ENCODE assay signal across 28 mouse cellular contexts in the genomic region with DNA sequence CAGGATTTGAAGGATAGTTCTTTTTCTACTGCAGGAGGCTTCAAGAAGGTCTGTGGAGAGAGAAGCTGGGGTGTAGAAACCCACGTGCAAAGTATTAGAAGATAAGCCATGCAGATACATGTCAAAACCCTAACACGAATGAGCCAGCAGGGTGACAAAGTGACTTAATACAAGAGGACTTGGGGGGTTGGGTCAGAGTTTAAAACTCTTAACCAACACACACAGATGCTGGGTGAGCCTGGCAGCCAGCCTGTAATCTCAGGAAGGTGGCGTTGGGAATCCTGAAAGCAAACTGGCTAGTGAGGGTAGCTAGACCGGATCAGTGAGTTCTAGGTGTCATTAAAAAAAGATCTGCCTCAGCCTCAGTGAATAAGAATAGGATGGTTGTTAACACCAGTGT. TPM values are rescaled to one million over a fixed set of nuclear protein-coding genes. Genes with fewer than 3 reads are reported as not detected.
A peak's percentile ranks its signal among the peaks of the same experiment; 100 is the strongest.
DNase-seq lines count a peak whose midpoint lies in the region; ATAC-seq and TF ChIP-seq lines count a peak whose summit lies in the region.
"Had no signal": no experiment of that assay in that cellular context is flagged by ENCODE, and none has a peak within 500 bp of the region (broad histone marks: within the 10 kb centered on the region; RNA-seq: fewer than 3 reads in every experiment).

No protein-coding gene starts in this region.

- H3K36me3 ChIP-seq in embryonic facial prominence, embryonic 14.5 days (ENCODE audit: control insufficient read depth, insufficient read depth, low read length): no peaks in the 10 kb centered on the region
- no peaks in the 10 kb centered on the region for H3K36me3 ChIP-seq in embryonic facial prominence, embryonic 10.5 days (replicated peaks)
- no peaks in the 10 kb centered on the region for H3K36me3 ChIP-seq in intestine, embryonic 16.5 days (ENCODE audit: control insufficient read depth, insufficient read depth, low read length)
- H3K36me3 ChIP-seq: embryonic facial prominence, embryonic 13.5 days; forebrain, embryonic 10.5 days; forebrain, embryonic 12.5 days; G1E had no signal

- H3K4me1 ChIP-seq in embryonic facial prominence, embryonic 14.5 days (ENCODE audit: control insufficient read depth, insufficient read depth, low read length): no peaks in the 10 kb centered on the region
- peaks cover 18% of the 10 kb centered on the region for H3K4me1 ChIP-seq in embryonic facial prominence, embryonic 10.5 days
- no peaks in the 10 kb centered on the region for H3K4me1 ChIP-seq in lung, adult 2 months (ENCODE audit: control insufficient read depth, insufficient read depth, low read length)
- H3K4me1 ChIP-seq in intestine, embryonic 16.5 days (ENCODE audit: control insufficient read depth, insufficient read depth, low read length): no peaks in the 10 kb centered on the region

- 65% methylated on average over 4 of the region's 4 CpGs for WGBS in embryonic facial prominence, embryonic 14.5 days
- WGBS in embryonic facial prominence, embryonic 10.5 days: 72% methylated on average over 4 of the region's 4 CpGs
- 50% methylated on average over 4 of the region's 4 CpGs for WGBS in lung, adult 2 months
- WGBS in intestine, embryonic 16.5 days: 67% methylated on average over 4 of the region's 4 CpGs

- TF ChIP-seq CTCF in lung, adult 2 months (IDR thresholded peaks at IDR 0.05; ENCODE audit: insufficient read depth, low read length): no peak

- H3K4me2 ChIP-seq in embryonic facial prominence, embryonic 14.5 days (ENCODE audit: low read depth, low read length): no peak overlapping the region
- H3K4me2 ChIP-seq in intestine, embryonic 16.5 days (ENCODE audit: low read depth, low read length): no peak overlapping the region
- H3K4me2 ChIP-seq: embryonic facial prominence, embryonic 13.5 days; forebrain, embryonic 12.5 days had no signal

- TF ChIP-seq POLR2A in lung, adult 2 months (IDR thresholded peaks at IDR 0.05; ENCODE audit: borderline replicate concordance, extremely low read depth, low read depth, low read length): no peak

- H3K27ac ChIP-seq in embryonic facial prominence, embryonic 14.5 days (replicated peaks; ENCODE audit: low read depth, low read length): no peak overlapping the region
- no peak overlapping the region for H3K27ac ChIP-seq in embryonic facial prominence, embryonic 10.5 days (replicated peaks)
- H3K27ac ChIP-seq in intestine, embryonic 16.5 days (ENCODE audit: low read length): no peak overlapping the region
- H3K27ac ChIP-seq: embryonic facial prominence, embryonic 13.5 days; forebrain, embryonic 10.5 days; forebrain, embryonic 12.5 days had no signal

- DNase-seq in embryonic facial prominence, embryonic 14.5 days (ENCODE audit: low spot score): peak; percentile 19
- DNase-seq in embryonic facial prominence, embryonic 10.5 days (ENCODE audit: low spot score): no peak
- peak; percentile 29 to 41 for DNase-seq in lung, adult 18-20 months
- no peak for DNase-seq in lung, adult 2 months
- peak; percentile 8 for DNase-seq in lung, postnatal 25 days (ENCODE audit: low spot score)
- DNase-seq in lung, postnatal 4 days: no peak
- DNase-seq in fat pad, adult 2 months (ENCODE audit: extremely low read depth, low read depth, low spot score): peak; percentile 76
- DNase-seq: adrenal gland, adult 8-10 months; adrenal gland, postnatal 14 days; adrenal gland, postnatal 36 days; B cell, adult 2 months; cerebellum, adult 11-12 months; cerebellum, adult 2 months; cerebellum, adult 9-10 months; cerebellum, postnatal 10 days; cerebellum, postnatal 25 days had no signal

- no peaks in the 10 kb centered on the region for H3K9me3 ChIP-seq in embryonic facial prominence, embryonic 14.5 days (ENCODE audit: control insufficient read depth, low read length)
- no peaks in the 10 kb centered on the region for H3K9me3 ChIP-seq in embryonic facial prominence, embryonic 10.5 days
- H3K9me3 ChIP-seq in intestine, embryonic 16.5 days (ENCODE audit: control insufficient read depth, low read length): no peaks in the 10 kb centered on the region
- H3K9me3 ChIP-seq: embryonic facial prominence, embryonic 13.5 days; forebrain, embryonic 10.5 days; forebrain, embryonic 12.5 days; G1E had no signal

- H3K27me3 ChIP-seq in embryonic facial prominence, embryonic 14.5 days (replicated peaks; ENCODE audit: control insufficient read depth, insufficient read depth, low read length): peaks cover 25% of the 10 kb centered on the region
- H3K27me3 ChIP-seq in embryonic facial prominence, embryonic 10.5 days (replicated peaks; ENCODE audit: low read depth, poor library complexity, severe bottlenecking): peaks cover 54% of the 10 kb centered on the region
- peaks cover 5% of the 10 kb centered on the region for H3K27me3 ChIP-seq in intestine, embryonic 16.5 days (replicated peaks; ENCODE audit: control insufficient read depth, insufficient read depth, low read length)
- H3K27me3 ChIP-seq: Patski had no signal

- ATAC-seq in embryonic facial prominence, embryonic 14.5 days (ENCODE audit: low read depth): no peak
- ATAC-seq in intestine, embryonic 16.5 days: no peak
- ATAC-seq: activated CD4-positive, CD25-positive, alpha-beta regulatory T cell, adult 4 months; CD4-positive, CD25-positive, alpha-beta regulatory T cell, adult 4 months; forebrain, embryonic 14.5 days; forebrain, embryonic 16.5 days; Patski had no signal

- no peak overlapping the region for H3K9ac ChIP-seq in embryonic facial prominence, embryonic 14.5 days (ENCODE audit: low read depth, low read length)
- no peak overlapping the region for H3K9ac ChIP-seq in intestine, embryonic 16.5 days (ENCODE audit: low read depth, low read length)
- H3K9ac ChIP-seq: embryonic facial prominence, embryonic 13.5 days; forebrain, embryonic 12.5 days had no signal

- H3K4me3 ChIP-seq in embryonic facial prominence, embryonic 14.5 days (ENCODE audit: low read depth, low read length): no peak overlapping the region
- H3K4me3 ChIP-seq in embryonic facial prominence, embryonic 10.5 days: no peak overlapping the region
- H3K4me3 ChIP-seq in lung, adult 2 months (replicated peaks; ENCODE audit: extremely low read depth, low read depth, low read length): no peak overlapping the region
- no peak overlapping the region for H3K4me3 ChIP-seq in intestine, embryonic 16.5 days (ENCODE audit: low read length)
- H3K4me3 ChIP-seq: embryonic facial prominence, embryonic 13.5 days; forebrain, embryonic 10.5 days; forebrain, embryonic 12.5 days had no signal

RNA-seq across cellular contexts. Expression of gene Cpxm1, which starts 30.0 kb away (rescaled TPM):
- polyA plus RNA-seq in embryonic facial prominence, embryonic 14.5 days (2014; fragmentation: Nextera tagmentation; extraction: Ambion mirVana): 94.8 and 106 TPM in 2 replicates
- polyA plus RNA-seq in embryonic facial prominence, embryonic 10.5 days (2016; fragmentation: Nextera tagmentation; extraction: Ambion mirVana): 63.6 and 69.7 TPM in 2 replicates
- 17.6 and 20.5 TPM in 2 replicates for polyA plus RNA-seq in lung, adult 2 months (2012; rRNA removed)
- 32.1 and 36.6 TPM in 2 replicates for polyA plus RNA-seq in intestine, embryonic 16.5 days (2015; fragmentation: Nextera tagmentation; extraction: Ambion mirVana)
- polyA plus RNA-seq: G1E had no signal

RNA-seq across cellular contexts. Expression of gene Gm28372, which starts 37.7 kb away (rescaled TPM):
- polyA plus RNA-seq in embryonic facial prominence, embryonic 14.5 days (2014; fragmentation: Nextera tagmentation; extraction: Ambion mirVana): not detected in 2 replicates
- 0.08 TPM in 1 of 2 replicates, not detected in the other for polyA plus RNA-seq in embryonic facial prominence, embryonic 10.5 days (2016; fragmentation: Nextera tagmentation; extraction: Ambion mirVana)
- polyA plus RNA-seq in lung, adult 2 months (2012; rRNA removed): not detected in 2 replicates
- not detected in 2 replicates for polyA plus RNA-seq in intestine, embryonic 16.5 days (2015; fragmentation: Nextera tagmentation; extraction: Ambion mirVana)
- polyA plus RNA-seq: activated CD4-positive, CD25-positive, alpha-beta regulatory T cell, adult 4 months; CD4-positive, CD25-positive, alpha-beta regulatory T cell, adult 4 months; cerebellum, adult 2 months; cortical plate, adult 2 months; embryonic facial prominence, embryonic 11.5 days; embryonic facial prominence, embryonic 13.5 days; forebrain, embryonic 12.5 days; forebrain, embryonic 14.5 days; forebrain, embryonic 16.5 days; G1E had no signal

RNA-seq across cellular contexts. Expression of gene 1700020A23Rik, which starts 37.7 kb away (rescaled TPM):
- polyA plus RNA-seq in embryonic facial prominence, embryonic 14.5 days (2014; fragmentation: Nextera tagmentation; extraction: Ambion mirVana): not detected in 2 replicates
- polyA plus RNA-seq in embryonic facial prominence, embryonic 10.5 days (2016; fragmentation: Nextera tagmentation; extraction: Ambion mirVana): not detected in 2 replicates
- not detected in 2 replicates for polyA plus RNA-seq in lung, adult 2 months (2012; rRNA removed)
- 0.32 TPM in 1 of 2 replicates, not detected in the other for polyA plus RNA-seq in intestine, embryonic 16.5 days (2015; fragmentation: Nextera tagmentation; extraction: Ambion mirVana)
- polyA plus RNA-seq: activated CD4-positive, CD25-positive, alpha-beta regulatory T cell, adult 4 months; CD4-positive, CD25-positive, alpha-beta regulatory T cell, adult 4 months; cerebellum, adult 2 months; cortical plate, adult 2 months; embryonic facial prominence, embryonic 11.5 days; embryonic facial prominence, embryonic 13.5 days; forebrain, embryonic 12.5 days; forebrain, embryonic 14.5 days; G1E; Patski had no signal

RNA-seq across cellular contexts. Expression of gene Tmem239, which starts 38.9 kb away (rescaled TPM):
- not detected in 2 replicates for polyA plus RNA-seq in embryonic facial prominence, embryonic 14.5 days (2014; fragmentation: Nextera tagmentation; extraction: Ambion mirVana)
- not detected in 2 replicates for polyA plus RNA-seq in embryonic facial prominence, embryonic 10.5 days (2016; fragmentation: Nextera tagmentation; extraction: Ambion mirVana)
- not detected in 2 replicates for polyA plus RNA-seq in lung, adult 2 months (2012; rRNA removed)
- polyA plus RNA-seq in intestine, embryonic 16.5 days (2015; fragmentation: Nextera tagmentation; extraction: Ambion mirVana): not detected in 2 replicates
- polyA plus RNA-seq: activated CD4-positive, CD25-positive, alpha-beta regulatory T cell, adult 4 months; CD4-positive, CD25-positive, alpha-beta regulatory T cell, adult 4 months; cerebellum, adult 2 months; cortical plate, adult 2 months; embryonic facial prominence, embryonic 11.5 days; forebrain, embryonic 10.5 days; forebrain, embryonic 12.5 days; forebrain, embryonic 14.5 days; G1E; Patski had no signal

RNA-seq across cellular contexts. Expression of gene Vps16, which starts 56.8 kb away (rescaled TPM):
- 51.6 and 66.0 TPM in 2 replicates for polyA plus RNA-seq in embryonic facial prominence, embryonic 14.5 days (2014; fragmentation: Nextera tagmentation; extraction: Ambion mirVana)
- 112 and 122 TPM in 2 replicates for polyA plus RNA-seq in embryonic facial prominence, embryonic 10.5 days (2016; fragmentation: Nextera tagmentation; extraction: Ambion mirVana)
- polyA plus RNA-seq in lung, adult 2 months (2012; rRNA removed): 45.3 and 67.2 TPM in 2 replicates
- 75.0 and 81.5 TPM in 2 replicates for polyA plus RNA-seq in intestine, embryonic 16.5 days (2015; fragmentation: Nextera tagmentation; extraction: Ambion mirVana)

Comparison
In these comparisons a context has a peak if more than half of its experiments do, and no peak if none do; other contexts are left out.
1. DNase-seq: peak in embryonic facial prominence, embryonic 14.5 days (single experiment), lung, adult 18-20 months (2 of 2), lung, postnatal 25 days (single experiment) and fat pad, adult 2 months (single experiment); none in embryonic facial prominence, embryonic 10.5 days (single experiment), lung, adult 2 months (single experiment) and lung, postnatal 4 days (0 of 2).